Mouse (Mus musculus): ENCODE measurements around the gene Suclg1. TPM values are rescaled to one million over a fixed set of nuclear protein-coding genes. Genes with fewer than 3 reads are reported as not detected.

Gene Suclg1
- 307 and 315 TPM in 2 replicates for polyA plus RNA-seq (2015; fragmentation: Nextera tagmentation; extraction: Ambion mirVana)

GRCm38 (mm10) chr6:73248237-73249048, at the start of gene Suclg1:
Suclg1 (plus strand) TSS chr6:73248382.
- ATAC-seq (replicated peaks; ENCODE audit: low FRiP score, low read depth) = peak; percentile 92
- no peaks in the 10 kb centered on the region for H3K9me3 ChIP-seq (replicated peaks; ENCODE audit: low read length)
- peak; percentile 93 for DNase-seq (ENCODE audit: low spot score)
- H3K4me3 ChIP-seq (replicated peaks; ENCODE audit: low read depth, low read length) = peak within 1 kb of the TSS; percentile 92
- H3K27ac ChIP-seq = peak within 1 kb of the TSS; percentile 87
- H3K27me3 ChIP-seq (ENCODE audit: insufficient read depth, low read length) = no peaks in the 10 kb centered on the region
- H3K9ac ChIP-seq (ENCODE audit: low read depth, low read length) = peak within 1 kb of the TSS; percentile 86
- under 1% methylated on average over 56 of the region's 58 CpGs for WGBS
- H3K4me2 ChIP-seq (ENCODE audit: low read length) = peak within 1 kb of the TSS; percentile 79
- no peak for TF ChIP-seq CTCF (IDR thresholded peaks at IDR 0.05; ENCODE audit: low read depth)
- H3K36me3 ChIP-seq (ENCODE audit: insufficient read depth, low read length) = no peaks in the 10 kb centered on the region
- H3K4me1 ChIP-seq (replicated peaks; ENCODE audit: insufficient read depth, low read length) = peaks cover 3% of the 10 kb centered on the region

GRCm38 (mm10) chr6:73203724-73204123, 44.5 kb upstream of the Suclg1 start:
- Histone ChIP-seq H3K4me2 (ENCODE audit: low read length) (no peak overlapping the region), H3K4me3 (replicated peaks; ENCODE audit: low read depth, low read length) (no peak overlapping the region), H3K9me3 (replicated peaks; ENCODE audit: low read length) (no peaks in the 10 kb centered on the region), H3K27me3 (ENCODE audit: insufficient read depth, low read length) (no peaks in the 10 kb centered on the region), H3K36me3 (ENCODE audit: insufficient read depth, low read length) (no peaks in the 10 kb centered on the region), H3K9ac (ENCODE audit: low read depth, low read length) (no peak overlapping the region), H3K27ac (no peak overlapping the region), H3K4me1 (replicated peaks; ENCODE audit: insufficient read depth, low read length) (no peaks in the 10 kb centered on the region)
- WGBS = 70% methylated on average over 2 of the region's 2 CpGs
- DNase-seq (ENCODE audit: low spot score) (no peak), ATAC-seq (replicated peaks; ENCODE audit: low FRiP score, low read depth) (no peak)
- TF ChIP-seq CTCF (IDR thresholded peaks at IDR 0.05; ENCODE audit: low read depth) = no peak

- DNase-seq (ENCODE audit: low spot score) = no peak
- Histone ChIP-seq H3K4me3 (replicated peaks; ENCODE audit: low read depth, low read length) (no peak overlapping the region), H3K4me2 (ENCODE audit: low read length) (no peak overlapping the region), H3K36me3 (ENCODE audit: insufficient read depth, low read length) (no peaks in the 10 kb centered on the region), H3K4me1 (replicated peaks; ENCODE audit: insufficient read depth, low read length) (no peaks in the 10 kb centered on the region), H3K9ac (ENCODE audit: low read depth, low read length) (no peak overlapping the region), H3K27ac (no peak overlapping the region), H3K27me3 (ENCODE audit: insufficient read depth, low read length) (no peaks in the 10 kb centered on the region), H3K9me3 (replicated peaks; ENCODE audit: low read length) (no peaks in the 10 kb centered on the region)
- ATAC-seq (replicated peaks; ENCODE audit: low FRiP score, low read depth) = no peak
- peak; percentile 36; the same call in 1 of the 2 replicates for TF ChIP-seq CTCF (IDR thresholded peaks at IDR 0.05; ENCODE audit: low read depth)
- 81% methylated on average over 4 of the region's 4 CpGs for WGBS
Measured at GRCm38 (mm10) chr6:73204937-73205336, 43.2 kb upstream of the Suclg1 start.

GRCm38 (mm10) chr6:73209598-73209997, 38.6 kb upstream of the Suclg1 start:
- TF ChIP-seq CTCF (IDR thresholded peaks at IDR 0.05; ENCODE audit: low read depth) = no peak
- DNase-seq (ENCODE audit: low spot score) (no peak), ATAC-seq (replicated peaks; ENCODE audit: low FRiP score, low read depth) (no peak)
- no peak overlapping the region for H3K4me3 ChIP-seq (replicated peaks; ENCODE audit: low read depth, low read length)
- H3K27ac ChIP-seq = no peak overlapping the region
- no peak overlapping the region for H3K4me2 ChIP-seq (ENCODE audit: low read length)
- no peaks in the 10 kb centered on the region for H3K9me3 ChIP-seq (replicated peaks; ENCODE audit: low read length)
- WGBS = 91% methylated on average over 6 of the region's 6 CpGs
- H3K36me3 ChIP-seq (ENCODE audit: insufficient read depth, low read length) = no peaks in the 10 kb centered on the region
- no peaks in the 10 kb centered on the region for H3K27me3 ChIP-seq (ENCODE audit: insufficient read depth, low read length)
- no peak overlapping the region for H3K9ac ChIP-seq (ENCODE audit: low read depth, low read length)
- no peaks in the 10 kb centered on the region for H3K4me1 ChIP-seq (replicated peaks; ENCODE audit: insufficient read depth, low read length)

GRCm38 (mm10) chr6:73210445-73210972, 37.7 kb upstream of the Suclg1 start:
- H3K9ac ChIP-seq (ENCODE audit: low read depth, low read length) = no peak overlapping the region
- DNase-seq (ENCODE audit: low spot score) (no peak), ATAC-seq (replicated peaks; ENCODE audit: low FRiP score, low read depth) (no peak)
- no peaks in the 10 kb centered on the region for H3K36me3 ChIP-seq (ENCODE audit: insufficient read depth, low read length)
- no peak overlapping the region for H3K4me2 ChIP-seq (ENCODE audit: low read length)
- H3K27ac ChIP-seq = no peak overlapping the region
- 72% methylated on average over 4 of the region's 4 CpGs for WGBS
- no peaks in the 10 kb centered on the region for H3K27me3 ChIP-seq (ENCODE audit: insufficient read depth, low read length)
- no peak for TF ChIP-seq CTCF (IDR thresholded peaks at IDR 0.05; ENCODE audit: low read depth)
- H3K4me1 ChIP-seq (replicated peaks; ENCODE audit: insufficient read depth, low read length) = no peaks in the 10 kb centered on the region
- H3K4me3 ChIP-seq (replicated peaks; ENCODE audit: low read depth, low read length) = no peak overlapping the region
- H3K9me3 ChIP-seq (replicated peaks; ENCODE audit: low read length) = no peaks in the 10 kb centered on the region

- no peaks in the 10 kb centered on the region for H3K36me3 ChIP-seq (ENCODE audit: insufficient read depth, low read length)
- no peaks in the 10 kb centered on the region for H3K9me3 ChIP-seq (replicated peaks; ENCODE audit: low read length)
- no peak overlapping the region for H3K4me3 ChIP-seq (replicated peaks; ENCODE audit: low read depth, low read length)
- no peak overlapping the region for H3K4me2 ChIP-seq (ENCODE audit: low read length)
- H3K27me3 ChIP-seq (ENCODE audit: insufficient read depth, low read length) = no peaks in the 10 kb centered on the region
- TF ChIP-seq CTCF (IDR thresholded peaks at IDR 0.05; ENCODE audit: low read depth) = no peak
- no peak overlapping the region for H3K27ac ChIP-seq
- DNase-seq (ENCODE audit: low spot score) = no peak
- no peak for ATAC-seq (replicated peaks; ENCODE audit: low FRiP score, low read depth)
- H3K4me1 ChIP-seq (replicated peaks; ENCODE audit: insufficient read depth, low read length) = no peaks in the 10 kb centered on the region
- no peak overlapping the region for H3K9ac ChIP-seq (ENCODE audit: low read depth, low read length)
- 89% methylated on average over 3 of the region's 3 CpGs for WGBS
Measured at GRCm38 (mm10) chr6:73211036-73211435, 37.1 kb upstream of the Suclg1 start.

Measured in kidney, postnatal 0 days (tissue).